Mouse (Mus musculus): ENCODE data around the gene Zfp248. TPM values are rescaled to one million over a fixed set of nuclear protein-coding genes. Genes with fewer than 3 reads are reported as not detected.

The Zfp248 gene
- 11.1 TPM for polyA plus RNA-seq (2015; fragmentation: Illumina TruSeq; extraction: RNeasy Lipid Tissue Mini Kit (QIAGEN cat#74804); ENCODE audit: low read depth, low replicate concordance)

GRCm38 (mm10) chr6:118455042-118455631 is at the start of gene Zfp248:
Zfp248 (minus strand) TSS chr6:118455528.

GRCm38 (mm10) chr6:118478957-118479708 is 23.8 kb upstream of the Zfp248 start, which contains the start of gene Zfp9:
Zfp9 (minus strand) TSS chr6:118479320.

GRCm38 (mm10) chr6:118419050-118419920 is 36.0 kb downstream of the Zfp248 start, which contains the start of gene Bms1:
Bms1 (minus strand) TSS chr6:118419474.

Other genes with a start within 250 kb of the Zfp248 start
- 18.8 TPM for gene Bms1, start 36.1 kb downstream of the Zfp248 start, polyA plus RNA-seq (2015; fragmentation: Illumina TruSeq; extraction: RNeasy Lipid Tissue Mini Kit (QIAGEN cat#74804); ENCODE audit: low read depth, low replicate concordance)
- 16.2 TPM for gene Zfp9, start 23.8 kb upstream of the Zfp248 start, polyA plus RNA-seq (2015; fragmentation: Illumina TruSeq; extraction: RNeasy Lipid Tissue Mini Kit (QIAGEN cat#74804); ENCODE audit: low read depth, low replicate concordance)
- 7.3 TPM for gene Ankrd26, start 106.7 kb upstream of the Zfp248 start, polyA plus RNA-seq (2015; fragmentation: Illumina TruSeq; extraction: RNeasy Lipid Tissue Mini Kit (QIAGEN cat#74804); ENCODE audit: low read depth, low replicate concordance)

Data from brain, adult 10 weeks (tissue).